Mouse (Mus musculus): ENCODE measurements around the gene Chrna9. TPM values are rescaled to one million over a fixed set of nuclear protein-coding genes. Genes with fewer than 3 reads are reported as not detected.

The Chrna9 gene
- polyA plus RNA-seq, 2 experiments = 0.45 TPM; not detected in 1

- Histone ChIP-seq H3K9me3 (ENCODE audit: control insufficient read depth, low read length) (no peaks in the 10 kb centered on the region), H3K4me1 (ENCODE audit: control insufficient read depth, insufficient read depth, low read length) (peaks cover 4% of the 10 kb centered on the region; the same call in 1 of the 2 replicates), H3K9ac (ENCODE audit: low read depth, low read length, severe bottlenecking) (no peak overlapping the region), H3K4me3 (replicated peaks; ENCODE audit: low read length) (no peak overlapping the region), H3K27ac (replicated peaks; ENCODE audit: low read depth, low read length) (no peak overlapping the region), H3K4me2 (replicated peaks; ENCODE audit: low read depth, low read length, severe bottlenecking) (no peak overlapping the region), H3K27me3 (ENCODE audit: control insufficient read depth, insufficient read depth, low read length) (no peaks in the 10 kb centered on the region), H3K36me3 (ENCODE audit: control insufficient read depth, insufficient read depth, low read length) (no peaks in the 10 kb centered on the region)
- no peak for TF ChIP-seq POLR2A (IDR thresholded peaks at IDR 0.05; ENCODE audit: borderline replicate concordance, extremely low read depth, insufficient read depth, insufficient read length)
- DNase-seq (ENCODE audit: low spot score) (no peak), ATAC-seq (ENCODE audit: low FRiP score, low read depth) (0 out of 2 replicates have a peak, but pooled peaks have one; percentile 34)
- WGBS = 25% methylated on average over 7 of the region's 7 CpGs
Observed at GRCm38 (mm10) chr5:65965771-65966279, 31.1 kb downstream of the Chrna9 start.

GRCm38 (mm10) chr5:65967091-65967490, 32.4 kb downstream of the Chrna9 start:
- TF ChIP-seq POLR2A (IDR thresholded peaks at IDR 0.05; ENCODE audit: borderline replicate concordance, extremely low read depth, insufficient read depth, insufficient read length) = no peak
- ATAC-seq (ENCODE audit: low FRiP score, low read depth) (no peak), DNase-seq (ENCODE audit: low spot score) (no peak)
- Histone ChIP-seq H3K9me3 (ENCODE audit: control insufficient read depth, low read length) (no peaks in the 10 kb centered on the region), H3K4me3 (replicated peaks; ENCODE audit: low read length) (no peak overlapping the region), H3K36me3 (ENCODE audit: control insufficient read depth, insufficient read depth, low read length) (no peaks in the 10 kb centered on the region), H3K4me1 (ENCODE audit: control insufficient read depth, insufficient read depth, low read length) (peaks cover 4% of the 10 kb centered on the region; the same call in 1 of the 2 replicates), H3K27me3 (ENCODE audit: control insufficient read depth, insufficient read depth, low read length) (no peaks in the 10 kb centered on the region), H3K9ac (ENCODE audit: low read depth, low read length, severe bottlenecking) (no peak overlapping the region), H3K4me2 (replicated peaks; ENCODE audit: low read depth, low read length, severe bottlenecking) (no peak overlapping the region), H3K27ac (replicated peaks; ENCODE audit: low read depth, low read length) (no peak overlapping the region)
- 56% methylated on average over 12 of the region's 12 CpGs for WGBS

GRCm38 (mm10) chr5:65968004-65968403, 33.3 kb downstream of the Chrna9 start:
- ATAC-seq (ENCODE audit: low FRiP score, low read depth) = no peak
- no peak overlapping the region for H3K4me3 ChIP-seq (replicated peaks; ENCODE audit: low read length)
- WGBS = 89% methylated on average over 3 of the region's 3 CpGs

GRCm38 (mm10) chr5:65973189-65973588, 38.5 kb downstream of the Chrna9 start:
- 73% methylated on average over 2 of the region's 2 CpGs for WGBS
- TF ChIP-seq POLR2A (IDR thresholded peaks at IDR 0.05; ENCODE audit: borderline replicate concordance, extremely low read depth, insufficient read depth, insufficient read length) = no peak
- Histone ChIP-seq H3K36me3 (ENCODE audit: control insufficient read depth, insufficient read depth, low read length) (no peaks in the 10 kb centered on the region), H3K4me3 (replicated peaks; ENCODE audit: low read length) (no peak overlapping the region), H3K9me3 (ENCODE audit: control insufficient read depth, low read length) (no peaks in the 10 kb centered on the region), H3K9ac (ENCODE audit: low read depth, low read length, severe bottlenecking) (no peak overlapping the region), H3K4me2 (replicated peaks; ENCODE audit: low read depth, low read length, severe bottlenecking) (no peak overlapping the region), H3K4me1 (ENCODE audit: control insufficient read depth, insufficient read depth, low read length) (no peaks in the 10 kb centered on the region), H3K27ac (replicated peaks; ENCODE audit: low read depth, low read length) (no peak overlapping the region), H3K27me3 (ENCODE audit: control insufficient read depth, insufficient read depth, low read length) (no peaks in the 10 kb centered on the region)
- DNase-seq (ENCODE audit: low spot score) = no peak
- no peak for ATAC-seq (ENCODE audit: low FRiP score, low read depth)

More at GRCm38 (mm10) chr5:65968004-65968403, 33.3 kb downstream of the Chrna9 start:
- TF ChIP-seq POLR2A (IDR thresholded peaks at IDR 0.05; ENCODE audit: borderline replicate concordance, extremely low read depth, insufficient read depth, insufficient read length) = no peak
- Histone ChIP-seq H3K36me3 (ENCODE audit: control insufficient read depth, insufficient read depth, low read length) (no peaks in the 10 kb centered on the region), H3K27ac (replicated peaks; ENCODE audit: low read depth, low read length) (no peak overlapping the region), H3K9me3 (ENCODE audit: control insufficient read depth, low read length) (no peaks in the 10 kb centered on the region), H3K4me2 (replicated peaks; ENCODE audit: low read depth, low read length, severe bottlenecking) (no peak overlapping the region), H3K4me1 (ENCODE audit: control insufficient read depth, insufficient read depth, low read length) (peaks cover 4% of the 10 kb centered on the region; the same call in 1 of the 2 replicates), H3K9ac (ENCODE audit: low read depth, low read length, severe bottlenecking) (no peak overlapping the region), H3K27me3 (ENCODE audit: control insufficient read depth, insufficient read depth, low read length) (no peaks in the 10 kb centered on the region)
- DNase-seq (ENCODE audit: low spot score) = no peak

- Histone ChIP-seq H3K9ac (ENCODE audit: low read depth, low read length, severe bottlenecking) (no peak overlapping the region), H3K4me2 (replicated peaks; ENCODE audit: low read depth, low read length, severe bottlenecking) (no peak overlapping the region), H3K4me3 (replicated peaks; ENCODE audit: low read length) (no peak overlapping the region), H3K27ac (replicated peaks; ENCODE audit: low read depth, low read length) (no peak overlapping the region), H3K4me1 (ENCODE audit: control insufficient read depth, insufficient read depth, low read length) (no peaks in the 10 kb centered on the region), H3K9me3 (ENCODE audit: control insufficient read depth, low read length) (no peaks in the 10 kb centered on the region), H3K36me3 (ENCODE audit: control insufficient read depth, insufficient read depth, low read length) (no peaks in the 10 kb centered on the region), H3K27me3 (ENCODE audit: control insufficient read depth, insufficient read depth, low read length) (no peaks in the 10 kb centered on the region)
- no peak for TF ChIP-seq POLR2A (IDR thresholded peaks at IDR 0.05; ENCODE audit: borderline replicate concordance, extremely low read depth, insufficient read depth, insufficient read length)
- ATAC-seq (ENCODE audit: low FRiP score, low read depth) = no peak
- DNase-seq (ENCODE audit: low spot score) = no peak
- 88% methylated on average over 13 of the region's 13 CpGs for WGBS
Observed at GRCm38 (mm10) chr5:65975731-65976130, 41.0 kb downstream of the Chrna9 start.
